ENCODE assay signal across 26 mouse cellular contexts in genomic region chr12:16285061-16285460, GRCm38 (mm10).
"Had no signal": no experiment of that assay in that cellular context is flagged by ENCODE, and none has a peak within 500 bp of the region (broad histone marks: within the 10 kb centered on the region; RNA-seq: fewer than 3 reads in every experiment).

No protein-coding gene starts in this region.

- H3K36me3 ChIP-seq: heart, embryonic 13.5 days; heart, embryonic 15.5 days; hindbrain, embryonic 13.5 days; hindbrain, embryonic 15.5 days; intestine, embryonic 15.5 days; kidney, embryonic 15.5 days; limb, embryonic 13.5 days; limb, embryonic 15.5 days; liver, embryonic 12.5 days had no signal

- H3K4me1 ChIP-seq: hindbrain, embryonic 13.5 days; hindbrain, embryonic 15.5 days; intestine, embryonic 15.5 days; kidney, embryonic 15.5 days; limb, embryonic 13.5 days; limb, embryonic 15.5 days; liver, embryonic 12.5 days had no signal

- H3K4me3 ChIP-seq: gastrocnemius, adult 2 months; heart, embryonic 13.5 days; heart, embryonic 15.5 days; hindbrain, embryonic 13.5 days; hindbrain, embryonic 15.5 days; intestine, embryonic 15.5 days; kidney, embryonic 15.5 days; limb, embryonic 13.5 days; limb, embryonic 15.5 days; liver, embryonic 12.5 days had no signal

- H3K9ac ChIP-seq: heart, embryonic 13.5 days; heart, embryonic 15.5 days; hindbrain, embryonic 13.5 days; hindbrain, embryonic 15.5 days; intestine, embryonic 15.5 days; kidney, embryonic 15.5 days; limb, embryonic 13.5 days; limb, embryonic 15.5 days; liver, embryonic 12.5 days; liver, embryonic 14.5 days had no signal

- H3K9me3 ChIP-seq: heart, embryonic 15.5 days; hindbrain, embryonic 13.5 days; hindbrain, embryonic 15.5 days; intestine, embryonic 15.5 days; kidney, embryonic 15.5 days; limb, embryonic 15.5 days; liver, embryonic 12.5 days had no signal

- DNase-seq: gastrocnemius, adult 2 months; gastrocnemius, postnatal 10 days; gastrocnemius, postnatal 25 days; heart, adult 18-20 months; heart, postnatal 14 days; heart, postnatal 36 days; kidney, adult 11 months; kidney, adult 2 months; kidney, adult 9 months; kidney, postnatal 14 days; kidney, postnatal 36 days; layer of hippocampus, adult 9-11 months; layer of hippocampus, postnatal 36 days; left cerebral cortex, postnatal 4 days had no signal

- H3K27ac ChIP-seq: gastrocnemius, adult 2 months; heart, embryonic 13.5 days; heart, embryonic 15.5 days; hindbrain, embryonic 13.5 days; hindbrain, embryonic 15.5 days; hindbrain, postnatal 0 days; intestine, embryonic 15.5 days; kidney, embryonic 15.5 days; kidney, postnatal 0 days; limb, embryonic 13.5 days; limb, embryonic 15.5 days; liver, embryonic 12.5 days; liver, embryonic 14.5 days had no signal
